Mouse (Mus musculus) small intestine, adult 2 months (tissue): ENCODE data around the gene Coro1b.

Experiments
- CTCF ChIP-seq: fragments of 200-500 bp; IDR thresholded peaks from 2 replicates; pipeline ENCODE4 v1.5.1; 2012; ENCODE audit warnings: low read depth, mild to moderate bottlenecking, control low read depth, inconsistent platforms, low read length, moderate library complexity, mixed read lengths; ENCODE audit not compliant: insufficient replicate concordance, insufficient read length; ENCODE audit errors: extremely low read depth
- POLR2A ChIP-seq: fragments of 200-500 bp; IDR thresholded peaks from 2 replicates; pipeline ENCODE4 v1.6.1; 2012; ENCODE audit warnings: low read depth, mild to moderate bottlenecking, control low read depth, inconsistent platforms, low read length, moderate library complexity

DNA sequence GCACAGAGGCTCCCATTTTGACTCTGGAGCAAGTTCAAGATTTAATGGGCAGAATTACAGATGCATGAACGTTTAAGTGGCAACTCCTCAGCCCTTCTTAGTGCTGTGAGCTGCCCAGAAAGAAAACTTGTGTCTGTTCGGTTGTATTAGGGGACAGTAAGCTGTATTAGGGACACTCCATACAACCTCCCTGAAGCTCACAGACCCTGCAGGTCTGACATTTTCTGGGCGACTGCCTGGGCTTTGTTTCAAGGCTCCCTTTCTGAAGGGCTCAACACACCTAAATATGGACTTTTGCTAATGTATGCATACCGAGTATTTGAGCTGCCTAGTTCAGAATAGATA lies 15.1 kb downstream of the Coro1b start:
- TF ChIP-seq POLR2A (no peak), CTCF (no peak)
